Mouse (Mus musculus): ENCODE measurements around the gene Chrna10.
A peak's percentile ranks its signal among the peaks of the same experiment; 100 is the strongest.

The Chrna10 gene

DNA sequence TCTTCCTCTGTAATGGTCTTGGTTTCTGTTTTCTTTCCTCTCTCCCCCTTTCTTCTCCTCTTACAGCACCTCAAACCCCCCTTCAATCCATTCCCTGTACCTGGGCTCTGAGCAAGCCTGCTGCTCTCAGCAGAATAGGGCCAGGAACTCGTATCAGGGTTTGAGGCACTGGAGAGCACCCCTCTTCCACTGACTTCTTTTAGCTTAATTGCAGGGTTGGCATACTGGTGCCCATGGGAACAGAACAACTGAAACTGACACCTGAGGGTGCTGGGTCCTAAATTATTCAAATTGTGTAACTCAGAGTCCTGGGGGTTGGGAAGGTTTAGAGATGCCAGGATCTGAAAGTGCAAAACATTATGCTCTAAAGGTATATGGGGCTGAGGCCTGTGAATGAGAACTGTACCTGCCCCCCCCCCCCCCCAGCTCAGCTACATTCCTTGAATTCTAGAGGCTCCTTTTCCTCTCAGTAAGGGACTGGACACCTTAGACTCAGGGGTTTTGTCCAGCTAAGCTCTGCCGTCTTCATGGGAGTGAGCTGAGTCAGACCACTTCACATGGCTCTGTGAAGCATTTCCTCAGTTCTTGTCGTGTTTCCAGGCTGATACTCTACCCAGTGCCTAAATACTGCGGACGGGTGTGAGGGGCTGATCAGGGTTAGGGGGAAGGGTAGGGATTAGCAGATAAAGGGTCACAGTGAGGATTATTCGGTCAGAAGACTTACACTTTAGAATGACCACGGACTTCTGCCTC lies at the start of gene Chrna10:
Gene Chrna10 (minus strand): TSS at position 250 of the 753 bp plus-strand sequence.
- DNase-seq = no peak

DNA sequence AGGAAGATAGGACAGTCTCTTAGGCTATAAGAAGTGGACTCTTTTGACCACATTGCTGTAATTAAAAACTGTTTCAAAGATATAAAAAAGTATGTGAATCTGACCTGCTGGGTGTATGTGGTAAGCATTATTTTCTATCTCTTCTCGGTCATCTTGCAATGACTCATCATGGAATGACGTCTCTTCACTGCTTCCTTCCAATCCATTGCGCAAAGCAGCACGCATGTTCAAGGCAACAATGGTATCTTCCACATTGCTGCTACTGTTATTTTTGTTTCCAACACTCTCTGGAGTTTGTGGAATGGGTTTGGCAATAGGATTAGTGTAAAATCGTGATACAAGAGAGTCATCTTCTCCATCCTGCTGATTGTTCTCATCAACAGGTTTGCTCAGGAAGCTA lies 37.1 kb upstream of the Chrna10 start:
- no peak for DNase-seq

DNA sequence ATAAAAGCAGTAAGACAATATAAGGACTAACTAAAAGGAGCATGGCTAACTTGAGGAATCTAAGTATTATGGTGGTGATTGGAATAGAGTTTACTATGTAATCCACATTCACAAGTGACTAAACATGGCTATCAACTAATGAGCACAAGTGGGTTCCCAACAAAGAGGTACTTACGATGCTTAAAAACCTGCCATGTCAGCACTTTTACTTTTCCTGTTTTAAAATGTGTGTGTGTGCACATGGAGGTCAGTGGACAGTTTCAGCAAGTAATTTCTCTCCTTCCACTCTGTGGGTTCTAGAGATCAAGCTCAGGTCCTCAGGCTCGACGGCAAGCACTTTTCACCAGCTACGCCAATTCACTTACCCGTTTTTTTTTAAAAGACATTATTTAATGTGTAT lies 21.3 kb upstream of the Chrna10 start:
- no peak for DNase-seq

DNA sequence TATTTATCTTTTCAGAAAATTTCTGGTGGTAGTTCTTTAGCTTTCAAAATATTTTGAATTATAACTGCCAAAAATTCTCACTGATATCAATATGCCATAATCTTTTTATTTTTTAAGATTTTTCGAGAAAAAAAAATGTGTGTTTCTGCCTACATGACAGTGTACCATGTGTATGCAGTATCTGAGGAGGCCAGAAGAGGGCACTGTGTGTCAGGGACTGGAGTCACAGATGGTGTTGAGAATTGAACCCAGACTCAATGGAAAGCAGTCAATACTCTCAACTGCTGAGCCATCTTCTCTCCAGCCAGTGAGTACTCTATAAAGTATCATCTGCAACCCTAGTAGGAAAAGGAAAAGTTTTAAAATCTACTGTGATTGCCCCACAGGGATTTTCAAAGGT lies 20.8 kb upstream of the Chrna10 start:
- DNase-seq = peak; percentile 61

DNA sequence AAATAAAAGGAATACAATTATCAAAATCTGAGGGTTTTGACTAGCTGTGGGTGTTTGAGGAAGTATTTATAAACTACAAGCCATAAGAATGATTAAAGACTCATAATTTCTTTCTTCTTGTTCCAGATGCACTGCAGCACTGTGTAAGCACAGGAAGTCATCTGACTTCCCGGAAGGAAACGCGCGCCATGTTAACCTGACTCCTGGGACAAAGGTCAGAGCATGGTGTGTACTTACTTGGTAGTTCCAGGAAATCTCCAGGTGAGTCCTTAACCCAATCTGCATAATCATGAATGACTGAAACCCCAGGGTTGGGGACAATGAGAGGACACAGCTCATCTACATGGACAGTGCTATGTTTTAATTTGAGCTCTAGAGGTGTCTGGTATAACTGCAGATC lies 15.8 kb upstream of the Chrna10 start:
- DNase-seq = peak; percentile 31

DNA sequence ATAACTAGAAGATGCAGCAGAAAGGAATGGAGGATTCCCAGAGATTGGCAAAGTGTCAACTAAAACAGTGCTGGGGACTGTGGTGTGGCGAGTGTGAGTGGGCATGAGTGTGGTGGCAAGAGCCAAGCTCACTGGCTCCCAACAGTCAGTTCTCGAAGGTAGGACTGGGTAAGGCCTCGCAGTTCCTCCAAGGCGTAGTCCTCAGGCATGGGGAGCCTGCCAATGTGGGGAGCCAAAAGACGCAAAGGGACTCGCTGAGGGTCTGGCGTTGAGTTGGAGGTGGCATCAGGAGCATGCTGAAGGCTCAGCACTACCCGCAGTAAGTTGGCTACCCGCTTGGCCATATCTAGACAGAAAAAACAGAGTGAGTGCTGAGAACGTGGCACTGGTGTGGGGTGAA lies 3.7 kb upstream of the Chrna10 start:
- DNase-seq = no peak

DNA sequence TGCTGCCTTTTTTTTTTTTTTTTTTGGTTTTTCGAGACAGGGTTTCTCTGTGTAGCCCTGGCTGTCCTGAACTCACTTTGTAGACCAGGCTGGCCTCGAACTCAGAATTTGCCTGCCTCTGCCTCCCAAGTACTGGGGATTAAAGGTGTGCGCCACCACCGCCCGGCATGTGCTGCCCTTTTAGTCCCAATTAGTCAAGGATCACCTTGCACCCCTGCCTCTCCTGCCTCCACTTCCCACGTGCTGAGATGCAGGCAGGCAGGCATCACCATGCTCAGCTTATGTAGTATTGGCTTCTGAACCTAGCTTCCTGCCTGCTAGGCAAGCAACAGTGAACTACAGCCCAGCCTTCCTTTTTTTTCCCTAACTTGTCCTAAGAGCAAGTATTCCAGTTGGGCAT lies 754 bp upstream of the Chrna10 start:
- DNase-seq = no peak

DNA sequence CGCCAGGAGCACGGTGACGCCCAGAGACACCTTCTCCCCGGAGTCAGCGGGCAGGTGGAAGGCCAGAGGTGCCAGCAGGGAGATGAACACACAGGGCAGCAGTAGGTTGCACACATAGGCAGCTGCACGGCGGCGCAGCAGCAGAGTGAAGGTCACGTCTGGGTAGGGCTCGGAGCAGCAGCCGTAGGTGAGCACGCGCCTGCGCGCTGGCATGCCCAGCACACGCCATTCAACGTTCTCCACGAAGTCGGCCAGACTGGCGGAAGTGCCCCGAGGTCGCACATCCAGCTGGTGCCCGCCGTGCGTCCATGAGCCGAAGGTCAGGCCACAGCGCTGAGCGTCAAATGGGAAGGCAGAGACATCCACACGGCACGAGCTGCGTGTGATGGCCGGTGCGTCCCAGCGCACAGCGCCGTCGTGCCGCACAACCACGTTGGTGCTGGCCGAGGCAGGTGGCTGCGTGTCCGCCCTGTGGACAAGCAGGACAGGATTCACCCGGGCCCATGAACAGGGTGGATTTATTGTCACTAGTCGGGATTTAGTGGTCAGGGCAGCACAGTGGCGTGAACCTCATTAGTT lies 3.4 kb downstream of the Chrna10 start:
- no peak for DNase-seq

DNA sequence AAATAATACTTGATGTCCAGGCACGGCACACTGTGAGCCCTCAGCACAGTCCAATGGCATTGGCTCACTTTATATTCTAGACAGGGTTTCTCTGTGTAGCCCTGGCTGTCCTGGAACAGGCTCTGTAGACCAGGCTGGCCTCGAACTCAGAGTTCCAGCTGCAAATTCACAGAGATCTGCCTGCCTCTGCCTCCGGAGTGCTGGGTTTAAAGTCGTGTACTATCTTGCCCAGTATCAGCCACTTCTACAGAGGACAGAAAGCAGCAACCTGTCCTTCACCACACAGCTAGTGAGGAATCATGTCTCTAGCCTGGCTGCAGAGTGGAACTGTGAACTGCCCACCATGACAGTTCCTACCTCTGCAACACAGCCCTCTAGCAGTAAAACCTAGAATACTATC lies 6.9 kb downstream of the Chrna10 start:
- no peak for DNase-seq

DNA sequence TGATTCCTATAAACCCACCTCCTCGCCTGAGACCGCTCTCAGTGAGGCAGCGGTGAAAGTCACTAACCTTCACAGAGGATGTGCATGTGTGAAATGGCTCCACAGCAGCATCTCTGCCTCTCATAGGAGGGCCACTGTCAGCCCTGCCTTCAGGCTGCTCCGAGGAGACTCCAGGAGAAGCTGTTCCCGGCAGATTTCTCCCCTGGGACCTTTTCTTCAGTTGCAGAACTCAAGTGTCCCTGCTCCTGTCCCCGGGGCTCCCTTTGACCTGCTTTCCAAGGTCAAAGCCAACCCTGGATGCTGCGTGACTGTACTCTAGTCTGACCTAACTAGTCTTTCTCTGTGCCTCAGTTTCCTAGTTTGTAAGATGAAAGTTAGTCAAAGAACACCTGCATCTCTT lies 7.5 kb downstream of the Chrna10 start, which contains the start of gene Art5:
Gene Art5 (minus strand): TSS at position 319 of the 400 bp plus-strand sequence.
- DNase-seq = no peak

DNA sequence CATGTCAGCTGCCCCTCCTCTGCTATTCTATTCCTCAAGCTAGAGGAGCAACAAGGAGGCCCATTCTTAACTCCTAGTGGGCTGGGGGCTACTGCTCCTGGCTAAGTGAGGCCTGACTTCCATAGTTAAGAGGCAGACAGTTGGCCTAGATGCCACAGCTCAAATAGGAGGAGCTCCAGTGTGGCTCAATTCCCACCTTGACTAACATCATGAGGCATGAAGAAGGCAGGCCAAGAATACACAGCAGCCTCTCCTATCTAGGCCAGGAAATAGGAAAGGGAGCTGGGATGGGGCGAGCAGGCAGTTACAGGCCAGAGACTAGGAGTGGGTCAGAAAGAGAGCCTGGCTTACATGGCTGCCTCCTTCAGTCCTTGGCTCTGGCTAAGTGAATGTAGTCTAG lies 8.4 kb downstream of the Chrna10 start:
- DNase-seq = no peak

DNA sequence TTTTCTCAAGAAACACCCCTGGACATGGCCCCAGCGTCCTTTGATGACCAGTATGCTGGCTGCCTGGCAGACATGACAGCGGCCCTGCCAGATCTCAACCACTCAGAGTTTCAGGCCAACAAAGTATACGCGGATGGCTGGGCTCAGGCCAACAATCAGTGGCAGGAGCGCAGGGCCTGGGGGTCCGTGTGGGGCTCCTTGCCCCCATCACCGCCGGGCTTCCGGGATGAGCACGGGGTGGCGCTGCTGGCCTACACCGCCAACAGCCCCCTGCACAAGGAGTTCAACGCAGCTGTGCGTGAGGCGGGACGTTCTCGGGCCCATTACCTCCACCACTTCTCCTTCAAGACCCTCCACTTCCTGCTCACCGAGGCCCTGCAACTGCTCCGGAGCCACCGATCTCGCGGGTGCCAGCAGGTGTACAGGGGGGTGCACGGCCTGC lies 9.9 kb downstream of the Chrna10 start:
- peak; percentile 30 for DNase-seq

DNA sequence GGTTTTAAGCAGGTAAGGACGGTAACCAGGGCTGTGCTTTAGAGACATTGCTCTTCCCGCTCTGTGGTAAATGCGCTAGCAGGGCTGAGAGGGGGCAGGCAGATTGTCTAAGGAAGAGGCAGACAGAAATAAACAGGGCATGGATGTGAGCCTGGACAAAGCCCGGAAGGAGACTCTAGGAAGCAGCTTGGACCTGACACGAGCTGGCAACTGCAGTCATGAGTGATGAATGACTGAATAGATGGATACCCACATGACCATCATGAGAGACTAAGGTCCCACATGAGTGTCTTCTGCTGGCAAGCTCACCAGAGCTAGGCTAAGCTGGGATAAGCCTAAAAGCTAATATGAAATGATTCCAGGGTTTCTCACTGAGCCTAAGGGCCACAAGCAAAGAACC lies 12.5 kb downstream of the Chrna10 start:
- DNase-seq = no peak

DNA sequence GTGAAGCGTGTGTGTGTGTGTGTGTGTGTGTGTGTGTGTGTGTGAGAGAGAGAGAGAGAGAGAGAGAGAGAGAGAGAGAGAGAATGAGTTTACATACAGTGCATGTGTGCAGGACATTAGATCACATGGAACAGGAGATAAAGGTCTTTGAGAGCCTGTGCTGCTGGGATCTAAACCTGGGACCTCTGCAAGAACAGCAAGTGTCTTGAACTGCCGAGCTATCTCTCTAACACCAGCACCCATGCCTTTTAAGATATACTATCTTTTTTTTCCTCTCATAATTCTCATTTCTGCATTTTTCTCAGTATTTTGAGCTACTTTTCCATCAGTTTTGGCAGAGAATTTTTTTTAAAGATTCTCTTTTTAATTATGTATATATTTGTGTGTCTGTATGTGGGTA lies 13.1 kb downstream of the Chrna10 start:
- no peak for DNase-seq

DNA sequence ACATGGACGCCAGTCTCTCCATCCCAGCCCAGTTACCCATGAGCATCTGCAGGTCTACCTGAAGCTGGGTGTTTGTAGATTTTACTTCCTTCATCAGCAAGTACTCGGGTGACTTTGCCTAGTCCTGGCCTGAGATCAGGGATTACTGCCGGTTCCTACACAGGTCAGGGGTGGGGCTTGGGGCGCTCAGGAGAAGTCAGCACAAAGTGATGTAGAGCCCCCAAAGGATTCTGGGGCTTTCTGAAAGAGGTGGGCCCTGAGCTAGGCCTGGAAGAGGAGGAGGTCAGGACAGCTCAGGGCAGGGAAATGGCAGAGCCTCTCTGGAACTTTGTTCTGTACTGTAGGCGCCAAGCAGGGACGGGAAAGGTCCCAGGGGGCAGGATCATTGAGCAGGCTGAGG lies 13.9 kb downstream of the Chrna10 start:
- DNase-seq = no peak

DNA sequence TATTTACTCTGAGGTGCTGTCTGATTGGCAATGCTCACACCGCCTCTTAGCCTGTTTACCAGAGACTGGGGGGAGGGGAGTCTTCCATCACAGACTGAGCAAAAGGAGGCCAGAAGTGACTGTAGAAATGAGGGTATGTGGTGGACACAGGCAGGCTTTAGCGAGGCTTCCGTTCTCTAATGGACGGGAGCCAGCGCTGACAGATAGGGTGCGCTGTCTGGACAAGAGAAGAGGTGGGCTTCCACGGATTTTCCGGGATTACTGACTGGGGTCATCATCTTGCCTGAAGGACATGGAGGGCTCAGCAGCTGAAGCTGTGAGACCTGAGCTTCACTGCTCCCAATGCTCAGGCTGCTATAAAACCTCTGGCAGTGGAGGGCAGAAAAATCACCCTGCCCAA lies 14.4 kb downstream of the Chrna10 start:
- no peak for DNase-seq

DNA sequence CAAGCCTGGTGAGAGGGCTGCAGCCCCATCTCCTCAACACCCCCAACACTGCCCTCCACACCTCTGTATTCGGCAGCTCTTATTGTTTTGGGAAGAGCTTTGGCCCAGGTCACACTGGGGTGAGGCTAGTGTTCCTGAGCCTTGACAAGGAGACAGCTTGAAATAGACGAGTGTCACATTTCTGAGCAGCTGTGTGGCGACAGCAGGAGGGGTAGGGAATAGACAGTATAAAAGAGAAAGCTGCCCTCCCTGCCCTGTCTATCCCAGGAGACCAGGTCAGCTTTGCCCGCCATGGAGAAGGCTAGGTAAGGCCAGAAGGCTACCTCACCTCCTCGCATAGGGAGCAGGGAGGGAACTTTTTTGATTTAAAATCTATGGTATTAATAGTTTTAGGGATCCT lies 15.1 kb downstream of the Chrna10 start, which contains the start of gene Art1:
Gene Art1 (plus strand): TSS at position 257 of the 400 bp plus-strand sequence.
- no peak for DNase-seq

DNA sequence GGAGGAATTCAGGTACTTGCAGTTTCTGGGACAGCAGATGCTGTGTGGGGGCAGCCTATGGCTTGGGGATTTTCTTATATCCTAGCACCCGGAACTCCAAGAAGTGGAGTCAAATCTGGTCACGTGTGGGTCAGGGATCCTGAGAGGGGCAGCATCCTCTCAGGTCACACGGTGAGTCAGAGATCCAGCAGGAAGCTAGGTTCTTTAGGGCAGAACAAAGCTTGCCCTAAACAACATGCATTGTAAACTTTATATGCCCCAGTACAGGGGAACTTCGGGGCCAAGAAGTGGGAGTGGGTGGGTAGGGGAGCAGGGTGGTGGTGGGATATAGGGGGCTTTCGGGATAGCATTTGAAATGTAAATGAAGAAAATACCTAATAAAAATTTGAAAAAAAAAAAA lies 15.8 kb downstream of the Chrna10 start:
- DNase-seq = no peak

DNA sequence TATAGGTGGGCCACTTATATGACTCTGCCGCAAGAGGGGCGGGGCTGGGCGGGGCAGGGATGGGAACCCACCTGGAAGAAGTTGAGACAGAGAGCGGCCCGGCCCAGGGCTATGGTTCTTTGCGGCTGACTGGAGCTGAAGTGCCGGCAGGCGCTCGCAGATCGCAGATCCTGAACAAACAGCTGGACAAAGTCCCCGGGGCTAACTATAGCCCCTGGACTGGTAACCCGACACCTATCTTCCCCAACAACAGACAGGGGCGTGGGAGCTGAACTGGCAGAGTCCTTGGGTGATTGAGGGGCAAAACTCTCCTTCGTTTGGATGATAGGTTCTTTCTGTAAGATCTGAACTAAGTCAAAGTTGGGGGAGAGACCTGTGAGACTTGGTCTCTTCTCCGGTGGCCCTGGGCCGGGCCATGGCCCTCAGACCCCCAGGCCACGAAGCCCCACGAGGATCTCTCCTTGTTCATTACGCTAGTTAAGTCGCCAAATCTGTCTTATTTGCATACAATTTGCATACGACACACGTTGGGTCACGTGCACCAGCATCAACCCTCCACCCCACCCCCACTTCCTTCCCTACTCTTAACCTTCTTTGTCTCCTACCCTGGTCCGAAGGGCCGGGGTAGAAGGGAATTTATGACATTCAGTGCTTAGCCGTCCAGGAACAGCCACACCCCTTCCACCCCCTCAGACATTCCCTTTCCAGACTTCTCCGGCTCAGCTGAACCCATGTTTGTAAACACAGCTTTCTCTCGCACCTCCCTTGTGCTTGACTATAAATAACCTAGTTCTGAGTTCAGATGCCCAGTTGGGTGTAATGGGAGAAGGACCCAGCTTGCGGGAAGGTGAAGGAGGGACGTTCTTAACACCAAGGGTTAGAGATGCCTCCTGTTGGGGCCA lies 16.6 kb downstream of the Chrna10 start:
- peak; percentile 56 for DNase-seq

DNA sequence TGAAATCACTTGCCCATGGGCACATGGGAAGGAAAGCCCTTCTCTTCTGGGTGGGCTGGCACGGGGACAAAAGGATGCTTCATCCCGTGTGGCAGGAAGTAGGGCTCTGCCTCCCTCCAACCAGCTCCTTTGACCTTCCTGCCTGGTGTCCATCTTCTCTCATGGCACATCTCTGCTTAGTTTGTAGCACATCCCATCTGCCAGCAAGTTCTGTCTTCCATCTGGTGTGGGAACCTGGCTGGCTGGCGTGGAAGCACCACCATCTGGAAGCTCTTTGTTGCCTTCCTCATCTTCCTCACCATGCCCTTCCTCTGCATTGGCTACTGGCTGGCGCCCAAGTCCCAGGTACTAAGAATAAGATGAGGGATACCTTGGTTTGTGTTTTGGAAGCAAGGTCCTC lies 29.3 kb downstream of the Chrna10 start:
- DNase-seq = no peak

DNA sequence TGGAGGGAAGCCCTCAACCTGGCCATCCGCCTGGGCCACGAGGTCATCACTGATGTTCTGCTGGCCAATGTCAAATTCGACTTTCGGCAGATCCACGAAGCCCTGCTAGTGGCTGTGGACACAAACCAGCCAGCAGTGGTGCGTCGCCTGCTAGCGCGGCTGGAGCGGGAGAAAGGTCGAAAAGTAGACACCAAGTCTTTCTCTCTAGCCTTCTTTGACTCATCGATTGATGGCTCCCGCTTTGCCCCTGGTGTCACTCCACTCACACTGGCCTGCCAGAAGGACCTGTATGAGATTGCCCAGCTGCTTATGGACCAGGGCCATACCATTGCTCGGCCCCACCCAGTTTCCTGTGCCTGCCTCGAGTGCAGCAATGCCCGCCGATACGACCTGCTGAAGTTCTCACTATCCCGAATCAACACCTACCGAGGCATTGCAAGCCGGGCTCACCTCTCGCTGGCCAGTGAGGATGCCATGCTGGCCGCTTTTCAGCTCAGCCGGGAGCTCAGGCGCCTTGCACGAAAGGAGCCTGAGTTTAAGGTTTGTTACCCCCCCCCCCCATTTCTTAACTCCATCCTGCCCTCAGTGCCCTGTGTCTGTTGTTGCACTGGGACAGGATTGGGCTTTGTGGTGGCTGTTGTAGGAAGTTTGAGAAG lies 32.5 kb downstream of the Chrna10 start:
- DNase-seq = no peak

DNA sequence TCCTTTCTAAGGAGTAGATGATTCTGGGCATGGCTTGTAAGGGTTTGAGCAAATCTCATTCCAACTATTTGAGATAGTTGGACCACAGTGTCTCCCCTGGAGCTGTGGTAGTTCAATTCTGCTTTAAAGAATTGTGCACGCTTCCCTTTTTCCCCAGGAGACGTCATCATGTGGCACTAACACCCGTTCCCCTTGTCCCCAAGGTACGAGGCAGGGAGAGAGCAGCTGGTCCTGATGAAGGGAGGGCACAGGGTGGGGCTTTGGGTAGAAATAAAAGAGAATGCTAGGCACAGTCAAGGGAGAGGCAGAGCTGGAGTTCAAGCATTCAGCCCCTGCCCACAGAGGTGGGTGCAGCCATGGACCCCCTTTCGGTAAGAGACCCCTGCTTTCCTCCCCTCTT lies 33.8 kb downstream of the Chrna10 start, which contains the start of gene Trpc2:
Gene Trpc2 (plus strand): TSS at position 301 of the 400 bp plus-strand sequence.
- DNase-seq = no peak

DNA sequence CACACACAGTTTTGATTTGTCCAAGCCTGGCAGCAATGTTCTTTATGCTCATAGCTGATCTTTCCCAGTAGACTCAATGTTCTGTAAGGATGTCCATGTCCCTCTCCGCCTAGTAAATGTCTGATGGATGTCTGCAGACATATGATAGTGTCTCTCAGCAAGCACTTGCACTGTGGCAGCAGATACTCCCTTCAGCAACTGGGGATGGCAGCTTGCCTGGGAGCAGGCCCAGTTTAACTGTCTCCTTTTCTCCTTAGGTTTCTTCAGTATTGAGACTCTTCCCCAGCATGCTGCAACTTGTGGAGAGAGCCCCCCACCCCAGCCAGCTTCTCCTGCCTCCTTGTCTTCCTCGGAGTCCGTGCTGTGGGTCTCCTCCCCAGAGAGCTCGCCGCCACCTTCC lies 34.8 kb downstream of the Chrna10 start:
- DNase-seq = no peak

Data from kidney, postnatal 10 days (tissue).